Mouse (Mus musculus) testis, postnatal 10 days (tissue): Measurements from ENCODE around the gene Asb14.
"Not testable (repeated sequence)": the region's sequence is repeated elsewhere in the genome, so short reads cannot be mapped to it uniquely, and the experiment has no call there.

ENCODE experiments used
- DNase-seq: peaks from one replicate; pipeline ENCODE4 v3.0.0; 2021; ENCODE audit warnings: low spot score

Asb14 gene

GRCm38 (mm10) chr14:26894392-26894791 lies at the start of gene Asb14:
TSS of gene Asb14 (plus strand) at chr14:26894557.
- no peak for DNase-seq

DNA sequence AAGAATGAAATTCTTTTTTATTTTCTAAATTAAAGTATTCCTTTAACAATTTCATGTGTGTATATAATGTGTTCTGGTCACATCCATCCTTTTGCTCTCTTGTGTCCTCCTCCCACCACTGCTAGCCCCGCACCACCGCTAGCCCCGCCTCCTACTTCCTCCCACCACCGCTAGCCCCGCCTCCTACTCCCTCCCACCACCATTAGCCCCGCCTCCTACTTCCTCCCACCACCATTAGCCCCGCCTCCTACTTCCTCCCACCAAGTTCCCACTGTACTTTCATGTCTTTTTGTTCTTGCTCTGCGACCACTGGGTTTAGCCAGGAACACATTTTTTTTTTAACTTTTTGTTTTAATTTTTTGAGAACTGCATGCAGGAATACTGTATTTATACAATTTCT lies 41.3 kb upstream of the Asb14 start:
- no peak for DNase-seq

DNA sequence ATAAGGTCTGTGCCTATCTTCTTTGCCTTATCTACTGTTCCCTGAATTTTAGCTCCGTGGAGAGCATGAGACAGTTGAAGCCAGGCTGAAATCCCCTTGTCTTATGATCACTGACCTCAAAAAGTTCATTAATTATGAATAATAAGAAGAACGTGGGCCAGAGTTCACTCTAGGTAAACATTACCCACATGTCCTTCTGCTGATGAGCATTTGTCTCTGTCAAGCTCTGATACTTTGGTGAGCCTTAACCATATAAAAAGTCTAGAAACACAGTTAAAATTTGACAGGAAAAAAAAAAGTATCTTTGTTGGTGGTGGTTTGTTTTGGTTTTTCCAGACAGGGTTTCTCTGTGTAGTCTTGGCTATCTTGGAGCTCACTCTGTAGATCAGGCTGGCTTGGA lies 40.3 kb upstream of the Asb14 start:
- DNase-seq, result no peak

DNA sequence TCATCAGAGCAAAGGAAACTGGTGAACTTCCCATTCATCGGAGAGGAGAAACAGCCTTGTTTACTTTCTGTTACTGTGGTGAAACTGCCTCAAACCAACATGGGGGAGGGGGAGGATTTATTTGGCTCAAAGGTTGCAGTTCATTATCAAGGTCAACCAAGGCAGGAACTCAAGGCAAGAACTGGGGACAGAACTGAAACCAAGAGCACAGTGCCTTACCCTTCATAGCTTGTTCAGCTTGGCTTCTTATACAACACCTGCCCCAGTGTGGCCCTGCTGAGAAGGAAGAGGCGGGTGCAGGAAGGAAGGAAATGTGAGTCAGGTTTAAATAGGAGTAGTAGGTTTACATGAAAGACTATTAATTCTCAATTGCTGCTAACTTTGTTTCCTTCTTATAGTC lies 36.0 kb upstream of the Asb14 start:
- DNase-seq, result no peak

DNA sequence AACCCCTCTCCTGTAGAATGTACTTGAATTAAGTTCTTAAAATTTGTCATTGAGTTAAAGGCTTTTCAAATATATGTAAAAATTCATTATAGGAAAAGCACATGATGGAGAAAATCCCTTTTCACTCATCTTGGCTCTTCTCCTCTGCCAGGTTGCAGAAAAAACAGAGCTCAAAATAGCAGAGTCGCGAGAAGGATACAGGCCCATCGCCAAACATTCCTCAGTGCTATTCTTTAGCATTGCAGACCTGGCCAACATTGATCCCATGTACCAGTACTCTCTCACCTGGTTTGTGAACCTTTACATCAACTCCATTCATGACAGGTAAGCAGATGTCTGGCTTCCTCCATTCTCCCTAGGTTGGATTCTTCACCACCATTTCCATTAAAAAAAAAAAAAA lies 35.3 kb upstream of the Asb14 start:
- no peak for DNase-seq

DNA sequence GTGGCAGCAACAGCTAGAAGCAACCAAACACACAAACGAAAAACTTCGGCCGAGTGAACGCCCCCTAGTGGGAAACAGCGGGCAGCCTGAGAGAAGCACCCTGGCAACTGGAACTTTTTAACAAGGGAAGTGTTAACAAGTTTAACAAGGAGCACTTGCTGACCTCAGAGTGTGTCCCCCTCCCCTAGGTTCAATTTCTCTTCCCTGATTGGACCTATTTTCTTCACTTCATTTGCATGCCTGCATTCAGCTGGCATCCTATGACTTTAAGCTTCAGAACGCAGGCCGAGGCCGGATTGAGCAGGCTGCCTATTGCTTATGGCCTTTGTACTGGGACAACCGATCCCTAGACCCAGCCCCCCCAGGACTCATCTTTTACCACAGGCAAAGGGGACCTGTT lies 27.0 kb upstream of the Asb14 start:
- DNase-seq, result no peak

GRCm38 (mm10) chr14:26868299-26868698 lies 26.1 kb upstream of the Asb14 start:
- no peak for DNase-seq

DNA sequence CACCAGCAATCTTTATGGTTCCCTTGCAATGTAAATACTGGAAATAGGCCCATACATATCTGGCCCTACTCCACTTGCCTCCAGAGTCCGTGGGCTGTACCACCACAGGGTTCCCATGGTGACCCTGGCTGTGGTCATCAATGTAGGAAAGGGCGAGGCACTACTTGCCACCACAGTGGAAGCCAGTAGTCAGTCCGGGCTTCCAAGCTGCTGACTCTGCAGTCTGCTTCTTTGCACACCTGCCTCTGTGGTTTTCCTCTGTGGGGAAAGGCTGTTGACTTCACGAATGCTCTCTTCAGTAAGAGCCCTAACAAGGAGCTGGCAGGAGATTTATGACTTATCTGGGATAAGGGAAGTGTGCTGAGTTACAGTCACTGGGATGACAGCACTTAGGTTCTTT lies 15.6 kb upstream of the Asb14 start:
- DNase-seq, result no peak

GRCm38 (mm10) chr14:26879976-26880375 lies 14.4 kb upstream of the Asb14 start:
- no peak for DNase-seq

DNA sequence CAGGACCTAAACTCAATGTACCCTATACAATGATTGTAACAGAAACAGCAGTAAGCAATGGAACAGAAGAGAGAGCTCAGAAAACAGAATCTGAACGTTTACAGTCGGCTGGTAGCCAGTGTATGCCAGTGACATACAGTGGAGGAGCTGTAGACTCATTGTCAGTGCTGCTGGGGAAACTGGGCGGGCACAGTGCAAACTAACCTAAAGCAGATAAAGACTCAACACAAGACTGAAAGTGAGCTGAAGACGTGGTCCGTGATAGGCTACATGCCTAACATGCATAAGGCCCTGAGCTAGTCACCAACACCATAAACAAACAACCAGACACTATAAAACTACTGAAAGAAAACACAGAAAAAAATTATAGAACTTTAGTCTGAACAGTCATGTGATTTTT lies 12.7 kb upstream of the Asb14 start:
- no peak for DNase-seq

GRCm38 (mm10) chr14:26887244-26887643 lies 7.1 kb upstream of the Asb14 start:
- DNase-seq, result no peak

- DNase-seq, result no peak
Observed at GRCm38 (mm10) chr14:26890777-26891176, 3.6 kb upstream of the Asb14 start.

DNA sequence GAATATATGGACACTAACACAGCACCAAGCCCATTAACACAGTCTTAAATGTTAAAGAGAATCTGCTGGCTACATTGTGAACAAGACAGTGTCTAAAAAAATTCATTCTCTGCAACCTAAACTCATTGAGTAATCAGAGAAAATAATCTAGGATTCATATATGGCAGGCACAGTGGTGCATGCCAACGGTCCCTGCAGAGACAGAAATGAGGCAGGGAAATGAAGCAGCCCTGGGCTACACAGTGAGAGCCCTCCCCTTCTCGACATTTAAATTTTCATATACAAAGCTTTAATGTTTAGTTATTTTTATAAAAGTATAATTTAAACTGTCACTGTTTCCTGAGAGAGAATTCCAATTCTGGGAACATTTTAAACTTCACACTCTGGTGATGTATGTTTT lies 5.1 kb downstream of the Asb14 start:
- no peak for DNase-seq

DNA sequence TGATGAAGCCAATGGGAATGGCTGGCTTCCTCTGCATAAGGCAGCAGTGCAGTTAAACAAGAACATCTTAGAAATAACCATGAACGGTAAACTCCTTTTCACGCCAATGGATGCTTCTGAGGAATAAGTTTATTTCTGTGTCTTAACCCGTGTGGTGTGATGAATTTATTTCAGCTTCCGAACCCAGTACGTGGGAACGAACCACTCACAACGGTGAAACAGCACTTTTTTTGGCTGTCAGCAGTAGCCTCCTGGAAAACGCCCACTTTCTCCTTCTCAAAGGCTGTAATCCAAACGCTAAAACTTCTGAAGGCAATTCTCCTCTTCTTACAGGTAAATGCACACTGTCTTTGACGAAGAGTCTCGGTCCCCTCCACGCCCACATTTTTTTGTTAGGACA lies 6.5 kb downstream of the Asb14 start:
- DNase-seq, result no peak

DNA sequence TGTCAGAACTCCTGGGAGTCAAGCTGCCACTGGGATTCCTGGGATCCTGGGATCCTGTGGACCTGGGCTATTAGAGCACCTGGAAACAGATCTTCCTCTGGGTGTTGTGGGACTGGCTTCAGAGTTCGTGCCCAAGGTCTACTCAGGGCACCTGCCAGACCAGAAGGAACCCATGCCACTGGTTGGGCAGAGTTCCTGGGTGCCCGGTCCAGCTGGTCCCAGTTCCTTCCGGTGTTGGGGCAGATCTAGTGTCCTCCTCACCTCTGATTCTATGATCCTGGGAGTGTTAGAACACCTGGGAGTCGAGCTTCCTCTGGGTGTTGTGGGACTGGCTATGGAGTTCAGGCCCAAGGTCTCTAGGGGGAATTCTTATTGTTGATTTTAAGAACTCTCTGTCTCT lies 13.0 kb downstream of the Asb14 start:
- no peak for DNase-seq

GRCm38 (mm10) chr14:26910461-26910860 lies 16.1 kb downstream of the Asb14 start:
- DNase-seq, result not testable (repeated sequence)

DNA sequence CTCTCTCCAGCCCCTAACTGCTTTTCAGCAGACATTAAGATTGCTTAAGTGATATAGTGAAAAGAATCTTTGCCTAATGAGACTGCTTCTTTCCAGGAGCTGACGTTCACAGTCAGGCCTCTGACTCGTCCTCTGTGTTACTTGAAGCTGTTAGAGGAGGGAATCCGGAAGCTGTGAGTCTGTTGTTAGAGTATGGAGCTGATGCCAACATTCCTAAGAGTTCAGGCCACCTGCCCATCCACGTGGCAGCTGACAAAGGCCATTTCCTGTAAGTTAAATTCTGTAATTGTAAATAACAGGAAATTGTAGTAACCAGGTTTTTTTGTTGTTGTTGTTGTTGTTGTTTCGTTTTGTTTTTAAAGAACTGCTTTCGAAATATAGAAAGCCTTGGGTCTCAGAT lies 16.8 kb downstream of the Asb14 start:
- DNase-seq, result no peak

- DNase-seq, result no peak
Observed at GRCm38 (mm10) chr14:26911826-26912225, 17.5 kb downstream of the Asb14 start.

- DNase-seq, result no peak
Observed at GRCm38 (mm10) chr14:26913681-26914268, 19.4 kb downstream of the Asb14 start.

DNA sequence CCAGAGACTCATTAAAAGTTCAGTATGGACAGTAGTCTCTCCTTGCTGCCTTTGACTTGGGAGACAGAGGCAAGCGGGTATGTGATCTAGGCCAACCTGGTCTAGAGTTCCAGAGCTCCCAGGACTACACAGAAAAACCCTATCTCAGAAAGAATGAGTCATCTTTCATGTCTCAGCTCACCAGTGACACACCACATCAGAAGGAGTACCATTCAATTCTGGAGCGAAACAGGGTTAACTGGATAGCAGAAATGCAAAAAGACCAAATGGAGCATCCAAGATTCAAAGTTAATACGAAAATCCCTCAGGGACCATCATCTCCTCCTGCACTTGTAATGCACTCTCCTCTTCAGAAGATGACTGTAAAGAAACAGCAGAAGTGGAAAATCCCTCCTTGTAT lies 25.0 kb downstream of the Asb14 start:
- DNase-seq, result no peak

DNA sequence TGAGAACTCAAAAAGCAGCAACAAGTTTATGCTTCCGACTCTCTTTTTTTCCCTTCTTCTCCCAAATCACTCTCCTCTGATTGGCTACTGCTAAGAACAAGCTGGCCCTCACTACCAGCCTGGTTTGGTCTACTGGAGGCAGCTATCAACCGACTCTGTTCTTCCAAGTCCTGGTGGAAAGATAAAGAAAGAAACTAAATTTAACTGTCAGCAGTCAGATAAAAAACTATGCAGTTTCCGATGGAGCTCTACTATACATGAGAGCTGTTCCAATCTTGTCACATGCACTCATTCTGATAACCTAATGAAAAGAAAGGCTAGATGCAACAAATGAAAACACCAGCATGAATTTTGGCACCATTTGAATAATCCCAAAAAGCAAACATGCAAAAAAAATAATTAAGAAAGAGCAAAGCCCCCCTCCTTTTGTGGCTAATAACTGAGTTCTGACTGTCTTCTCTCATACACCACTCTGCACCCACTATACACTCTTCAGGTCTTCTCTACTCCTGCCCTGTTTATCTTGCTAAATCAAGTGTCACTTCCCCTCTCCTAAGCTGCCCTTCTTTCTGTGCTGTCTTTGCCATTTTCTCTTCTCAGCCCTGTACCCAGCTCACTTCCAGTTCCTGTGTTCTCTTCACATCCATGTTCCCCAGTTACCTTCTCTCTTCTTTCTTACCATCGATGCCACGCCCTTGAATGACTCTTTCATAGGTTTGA lies 29.5 kb downstream of the Asb14 start:
- DNase-seq, result no peak

DNA sequence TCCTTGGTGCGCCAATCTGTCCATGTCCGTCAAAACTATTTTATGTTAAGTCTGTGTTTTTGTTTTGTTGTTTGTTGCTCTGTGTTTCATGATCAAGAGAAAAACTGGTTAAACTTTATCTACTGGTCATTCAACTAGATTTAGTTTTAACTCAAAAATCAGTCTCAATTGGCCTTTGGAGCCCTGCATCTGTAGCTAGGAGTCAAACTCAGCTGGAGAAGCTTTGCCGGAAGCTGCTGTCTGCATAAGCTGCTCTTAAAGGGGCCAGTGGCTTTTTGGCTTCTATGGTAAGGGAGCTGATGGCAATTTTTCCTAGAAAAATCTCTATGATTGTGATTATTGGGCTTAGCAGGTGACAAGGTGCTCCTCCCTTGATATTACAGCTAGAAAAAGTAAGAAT lies 40.5 kb downstream of the Asb14 start:
- no peak for DNase-seq

- no peak for DNase-seq
Observed at GRCm38 (mm10) chr14:26935558-26935957, 41.2 kb downstream of the Asb14 start.

DNA sequence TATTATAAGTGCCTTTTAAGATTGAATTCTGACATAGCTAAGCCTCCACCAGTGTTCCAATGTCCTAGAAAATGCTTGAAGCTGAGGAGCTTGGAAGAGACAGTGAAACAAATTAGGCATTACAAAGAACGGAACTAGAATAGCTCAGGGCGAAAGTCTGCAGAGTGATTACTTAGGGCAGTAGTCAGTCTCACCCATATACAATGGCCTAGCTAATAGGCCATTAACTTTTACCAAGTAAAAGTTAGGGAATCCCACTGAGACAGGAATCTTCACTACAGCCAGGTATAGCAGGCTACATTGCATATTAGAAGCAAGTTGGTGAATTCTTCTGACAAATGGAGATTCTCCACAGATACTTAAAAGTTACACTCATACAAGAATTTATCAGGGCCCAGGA lies 61.8 kb downstream of the Asb14 start:
- DNase-seq, result not testable (repeated sequence)
